In the genomic region with DNA sequence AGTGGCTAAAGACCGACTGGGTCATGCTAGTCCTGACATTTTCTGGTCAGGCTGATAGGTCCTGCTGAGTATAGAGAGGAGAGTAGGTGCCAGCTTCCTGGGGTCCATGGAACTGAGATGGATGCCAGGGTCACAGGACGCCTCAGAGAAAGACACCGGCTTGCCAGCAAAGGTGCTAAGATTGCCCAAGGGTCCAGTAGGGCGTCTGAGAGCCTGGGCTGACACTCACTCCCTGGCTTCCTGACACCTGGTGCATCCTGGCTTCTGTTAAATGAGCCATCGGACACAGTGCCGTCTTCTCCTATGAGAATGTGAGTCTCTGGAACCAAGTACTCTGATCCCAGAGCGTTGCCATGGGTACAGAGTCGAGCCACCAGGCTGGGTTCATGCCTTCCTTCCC, we compare ENCODE assay signal across 15 mouse cellular contexts.
DNase-seq lines count a peak whose midpoint lies in the region; ATAC-seq lines count a peak whose summit lies in the region.
"Had no signal": no experiment of that assay in that cellular context is flagged by ENCODE, and none has a peak within 500 bp of the region (broad histone marks: within the 10 kb centered on the region; RNA-seq: fewer than 3 reads in every experiment).

No protein-coding gene starts in this region.

- H3K9me3 ChIP-seq in midbrain, embryonic 11.5 days (ENCODE audit: control insufficient read depth, low read length), result no peaks in the 10 kb centered on the region
- H3K9me3 ChIP-seq in midbrain, embryonic 10.5 days (replicated peaks), result no peaks in the 10 kb centered on the region
- H3K9me3 ChIP-seq in midbrain, embryonic 12.5 days, result no peaks in the 10 kb centered on the region
- no peaks in the 10 kb centered on the region for H3K9me3 ChIP-seq in embryonic facial prominence, embryonic 10.5 days
- H3K9me3 ChIP-seq in heart, embryonic 10.5 days, result no peaks in the 10 kb centered on the region

- ATAC-seq in midbrain, embryonic 11.5 days (ENCODE audit: low FRiP score), result no peak; the same call in 1 of the 2 replicates
- ATAC-seq in midbrain, embryonic 12.5 days (ENCODE audit: low FRiP score, low read depth), result 0 out of 2 replicates have a peak, but pooled peaks have one; percentile 14

- no peak overlapping the region for H3K4me3 ChIP-seq in midbrain, embryonic 11.5 days (ENCODE audit: low read depth, low read length)
- H3K4me3 ChIP-seq in midbrain, embryonic 10.5 days, result no peak overlapping the region
- H3K4me3 ChIP-seq in midbrain, embryonic 12.5 days, result no peak overlapping the region
- no peak overlapping the region for H3K4me3 ChIP-seq in embryonic facial prominence, embryonic 10.5 days
- no peak overlapping the region for H3K4me3 ChIP-seq in heart, embryonic 10.5 days
- H3K4me3 ChIP-seq: erythroblast, embryonic 14.5 days; left cerebral cortex, adult 2 months had no signal

- no peaks in the 10 kb centered on the region for H3K36me3 ChIP-seq in midbrain, embryonic 11.5 days (ENCODE audit: control insufficient read depth, insufficient read depth, low read length)
- H3K36me3 ChIP-seq in midbrain, embryonic 10.5 days, result no peaks in the 10 kb centered on the region
- H3K36me3 ChIP-seq in midbrain, embryonic 12.5 days, result no peaks in the 10 kb centered on the region
- H3K36me3 ChIP-seq in embryonic facial prominence, embryonic 10.5 days (replicated peaks), result no peaks in the 10 kb centered on the region
- H3K36me3 ChIP-seq in heart, embryonic 10.5 days, result no peaks in the 10 kb centered on the region
- H3K36me3 ChIP-seq: G1E had no signal

- H3K4me1 ChIP-seq in midbrain, embryonic 11.5 days (ENCODE audit: control insufficient read depth, insufficient read depth, low read length), result peaks cover 5% of the 10 kb centered on the region
- no peaks in the 10 kb centered on the region for H3K4me1 ChIP-seq in midbrain, embryonic 10.5 days
- peaks cover 12% of the 10 kb centered on the region for H3K4me1 ChIP-seq in midbrain, embryonic 12.5 days
- H3K4me1 ChIP-seq in embryonic facial prominence, embryonic 10.5 days, result 0 out of 2 replicates have a peak, but pooled peaks cover 2% of the 10 kb centered on the region
- peaks cover 34% of the 10 kb centered on the region for H3K4me1 ChIP-seq in heart, embryonic 10.5 days

- no peak overlapping the region for H3K27ac ChIP-seq in midbrain, embryonic 11.5 days (ENCODE audit: low read depth, low read length)
- no peak overlapping the region for H3K27ac ChIP-seq in midbrain, embryonic 10.5 days (replicated peaks)
- peak overlapping the region; percentile 77 for H3K27ac ChIP-seq in midbrain, embryonic 12.5 days (replicated peaks)
- no peak overlapping the region for H3K27ac ChIP-seq in embryonic facial prominence, embryonic 10.5 days (replicated peaks)
- H3K27ac ChIP-seq in heart, embryonic 10.5 days, result no peak overlapping the region
- H3K27ac ChIP-seq: left cerebral cortex, adult 2 months; liver, embryonic 14.5 days had no signal

- H3K27me3 ChIP-seq in midbrain, embryonic 11.5 days (ENCODE audit: control insufficient read depth, insufficient read depth, low read length), result no peaks in the 10 kb centered on the region
- H3K27me3 ChIP-seq in midbrain, embryonic 10.5 days (ENCODE audit: low read depth, poor library complexity, severe bottlenecking), result no peaks in the 10 kb centered on the region
- no peaks in the 10 kb centered on the region for H3K27me3 ChIP-seq in midbrain, embryonic 12.5 days
- H3K27me3 ChIP-seq in embryonic facial prominence, embryonic 10.5 days (replicated peaks; ENCODE audit: low read depth, poor library complexity, severe bottlenecking), result no peaks in the 10 kb centered on the region
- H3K27me3 ChIP-seq in heart, embryonic 10.5 days (ENCODE audit: insufficient read depth, poor library complexity, severe bottlenecking), result no peaks in the 10 kb centered on the region

- H3K9ac ChIP-seq in midbrain, embryonic 11.5 days (ENCODE audit: low read length), result no peak overlapping the region
- no peak overlapping the region for H3K9ac ChIP-seq in midbrain, embryonic 12.5 days (replicated peaks)
- H3K9ac ChIP-seq: liver, embryonic 14.5 days had no signal

- no peak overlapping the region for H3K4me2 ChIP-seq in midbrain, embryonic 11.5 days
- no peak overlapping the region for H3K4me2 ChIP-seq in midbrain, embryonic 12.5 days (replicated peaks)

- DNase-seq in midbrain, embryonic 11.5 days (ENCODE audit: low spot score, missing footprints), result peak; percentile 51
- DNase-seq in midbrain, embryonic 10.5 days (ENCODE audit: low spot score), result no peak
- peak; percentile 83 for DNase-seq in cerebellum, adult 9-11 months
- DNase-seq in embryonic facial prominence, embryonic 10.5 days (ENCODE audit: low spot score), result no peak
- DNase-seq in thymus, postnatal 0 days (ENCODE audit: low spot score), result no peak
- no peak for DNase-seq in heart, embryonic 10.5 days (ENCODE audit: low spot score)
- DNase-seq: kidney, adult 9 months; lung, postnatal 10 days; retina, postnatal 1 day; thymus, adult 18-20 months had no signal

- 79% methylated on average over 8 of the region's 8 CpGs for WGBS in midbrain, embryonic 11.5 days
- 82% methylated on average over 8 of the region's 8 CpGs for whole genome bisulfite sequencing in midbrain, embryonic 10.5 days
- WGBS in midbrain, embryonic 12.5 days, result 80% methylated on average over 8 of the region's 8 CpGs
- WGBS in embryonic facial prominence, embryonic 10.5 days, result 87% methylated on average over 8 of the region's 8 CpGs
- WGBS in heart, embryonic 10.5 days, result 84% methylated on average over 8 of the region's 8 CpGs

Comparison
In these comparisons a context has a peak if more than half of its experiments do, and no peak if none do; other contexts are left out.
1. DNase-seq: peak in midbrain, embryonic 11.5 days (single experiment) and cerebellum, adult 9-11 months (single experiment); none in midbrain, embryonic 10.5 days (single experiment), embryonic facial prominence, embryonic 10.5 days (single experiment), thymus, postnatal 0 days (single experiment) and heart, embryonic 10.5 days (single experiment).